Mouse (Mus musculus): ENCODE measurements at regions not wholly inside any gene's neighbourhood (a gene's known extent, or its start where the extent isn't known, plus 50 kb on each side); places are given as distances from the start of the nearest gene placed in this dataset.

DNA sequence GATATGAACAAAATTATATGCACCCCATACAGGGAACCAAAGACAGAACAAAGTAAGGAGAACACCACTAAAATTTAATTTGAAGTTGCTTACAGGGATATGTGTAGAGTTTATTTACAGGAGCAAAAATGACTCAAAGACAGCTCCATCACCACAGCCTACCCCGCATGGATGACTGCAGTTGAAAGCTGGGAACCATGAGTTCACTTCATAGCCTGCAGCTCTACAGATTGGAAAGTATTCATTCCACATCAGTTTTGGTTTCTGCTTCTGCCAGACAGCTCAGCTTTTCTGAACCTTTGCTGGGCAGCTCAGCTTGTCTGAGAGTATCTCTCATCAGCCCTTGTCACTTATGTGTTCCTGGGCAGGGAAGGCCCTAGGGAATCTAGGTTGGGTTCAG is 160.6 kb upstream of the Sema3d start:
- no peak for DNase-seq (ENCODE audit: low spot score in 2 of 2)

DNA sequence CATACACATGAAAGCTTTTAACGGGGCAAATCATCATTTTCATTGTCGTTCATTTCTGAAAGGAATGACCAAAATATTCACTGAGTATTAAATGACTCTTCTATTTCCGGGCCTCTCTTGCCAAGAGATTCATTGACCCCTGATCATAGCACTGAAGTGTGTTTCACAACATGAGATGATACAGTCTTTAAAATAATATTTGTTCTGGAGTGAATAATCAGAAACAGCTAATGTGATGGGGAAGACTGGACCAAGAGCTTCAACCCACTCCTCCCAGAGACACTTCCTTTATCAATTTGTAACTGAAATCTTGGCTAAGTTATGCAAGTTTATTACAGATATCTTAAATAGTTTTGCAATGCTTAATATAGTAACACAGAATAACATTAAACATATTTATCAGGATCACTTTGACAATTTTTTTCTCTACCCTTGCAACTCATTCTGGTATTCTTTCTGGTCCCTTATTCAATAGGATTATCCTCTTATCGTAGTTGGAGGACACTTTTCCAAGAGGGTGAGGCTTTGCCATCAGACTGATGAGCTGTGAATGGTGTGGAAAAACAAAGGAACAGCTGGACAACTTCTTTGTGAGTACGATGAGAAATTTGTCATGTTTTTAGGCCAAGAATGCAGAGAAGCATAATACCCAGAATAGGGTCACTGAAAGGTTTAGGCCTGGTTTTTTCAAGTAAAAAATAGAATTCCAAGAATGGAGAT is 149.6 kb upstream of the Sema3d start:
- DNase-seq (ENCODE audit: low spot score in 2 of 2): no peak

DNA sequence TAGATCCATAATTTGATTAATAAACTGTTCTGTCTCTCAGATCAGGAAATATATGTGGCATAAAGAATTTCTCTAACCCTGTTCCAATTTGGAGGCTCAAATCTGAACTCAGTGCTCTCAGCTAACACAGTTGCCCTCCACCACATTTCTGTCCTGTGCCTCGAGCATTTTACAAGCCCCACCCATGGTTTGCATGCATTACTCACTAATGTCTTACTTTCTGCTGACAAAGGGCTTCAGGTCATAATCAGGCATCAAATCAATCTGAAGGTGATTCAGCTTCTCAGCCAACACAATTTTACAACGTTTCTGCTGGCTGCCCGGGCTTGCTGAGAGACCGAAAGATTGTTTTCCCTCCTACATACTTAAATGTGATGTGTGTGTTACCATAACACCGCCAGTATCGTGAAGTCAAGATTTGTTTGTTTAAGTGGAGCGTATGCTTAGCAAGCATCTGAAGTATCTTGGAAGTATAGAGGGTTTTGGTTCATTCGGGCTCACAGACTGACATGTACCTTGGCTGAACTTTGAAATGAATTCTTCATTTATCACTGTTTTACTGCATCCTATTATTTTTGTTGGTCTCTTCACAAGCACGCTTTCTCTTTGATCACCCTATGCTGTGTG is 139.9 kb upstream of the Sema3d start:
- no peak for DNase-seq (ENCODE audit: low spot score in 2 of 2)

DNA sequence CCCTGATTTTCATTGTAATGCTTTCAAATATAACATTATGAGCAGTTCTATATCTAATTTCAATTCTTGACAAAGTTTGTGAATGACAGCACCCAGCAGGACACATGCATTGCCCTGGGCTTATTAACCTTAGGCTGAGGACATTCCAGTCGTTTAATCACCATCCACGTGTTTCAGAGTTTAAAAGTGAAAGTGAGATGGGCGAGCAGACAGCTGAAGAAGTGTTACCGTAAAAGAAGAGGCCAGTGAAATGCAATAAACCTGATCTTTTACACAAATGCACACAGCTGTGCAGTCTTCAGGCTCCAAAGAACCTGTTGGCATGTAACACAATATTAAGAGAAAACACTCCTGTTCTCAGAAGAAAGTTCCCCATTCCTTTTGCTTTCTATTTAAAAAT is 89.5 kb upstream of the Sema3d start:
- no peak for DNase-seq (ENCODE audit: low spot score in 2 of 2)

DNA sequence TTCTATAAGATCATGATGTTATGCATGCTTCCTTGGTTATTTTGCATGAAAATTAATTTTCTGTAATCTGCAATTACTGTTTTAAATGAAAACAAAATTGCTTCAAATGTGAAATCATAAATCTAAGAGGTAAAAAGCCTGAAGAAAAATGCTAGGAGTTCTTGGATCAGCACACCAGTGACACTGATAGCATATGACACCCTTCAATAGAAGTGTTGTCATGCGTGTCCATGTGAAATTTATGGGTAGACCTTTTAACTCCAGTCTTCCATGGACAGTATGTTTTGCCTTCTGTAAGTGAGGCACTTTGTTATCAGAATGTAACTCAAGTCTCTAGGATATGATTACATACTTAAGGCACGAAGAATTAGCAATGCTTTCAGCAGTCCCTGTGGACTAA is 85.9 kb upstream of the Sema3d start:
- DNase-seq (ENCODE audit: low spot score in 2 of 2): no peak

DNA sequence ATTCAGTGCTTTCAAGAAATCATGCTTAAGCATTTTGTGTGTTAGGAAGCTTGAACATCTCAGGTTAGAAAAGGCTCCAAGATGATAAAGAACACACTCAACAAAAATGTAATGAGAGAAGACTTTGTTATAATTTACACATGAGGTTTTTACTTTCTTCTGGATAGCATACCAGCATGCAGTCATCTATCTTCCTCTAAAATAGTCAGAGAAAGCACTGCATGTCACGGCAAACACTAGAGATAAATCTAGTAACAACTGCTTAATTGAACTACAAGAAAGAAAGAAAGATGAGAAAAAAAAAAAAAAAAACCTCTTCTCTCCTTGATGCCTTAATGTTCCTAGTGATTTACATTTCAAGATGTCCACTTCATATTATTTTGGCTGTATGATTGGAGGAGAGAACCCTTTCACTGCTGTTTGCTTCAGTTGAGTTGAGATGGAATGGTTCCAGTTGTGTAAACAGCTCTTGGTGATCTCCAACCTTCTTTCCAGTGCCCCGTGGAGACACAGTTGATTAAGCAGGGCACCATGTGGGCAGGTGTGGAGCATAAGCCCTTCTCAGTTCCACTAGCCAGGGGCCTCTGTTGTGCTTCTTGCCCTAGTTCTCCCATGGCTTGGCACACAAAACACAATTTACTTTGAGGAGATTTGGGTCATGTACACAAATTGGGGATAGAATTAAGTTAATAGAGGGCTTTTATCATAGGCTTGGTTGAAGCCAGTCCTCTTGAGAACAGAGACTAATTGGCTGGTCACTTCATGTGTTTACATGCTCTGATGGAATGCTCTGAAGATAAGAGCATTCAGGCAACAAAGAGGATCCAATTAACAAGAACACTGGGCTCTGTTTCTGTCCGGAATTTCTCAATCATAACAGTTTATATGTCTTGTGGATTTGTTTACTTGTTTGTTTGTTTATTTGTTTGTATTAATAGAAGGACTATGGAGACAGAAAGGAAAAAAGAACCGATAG is 81.1 kb upstream of the Sema3d start:
- DNase-seq (ENCODE audit: low spot score in 2 of 2): no peak

DNA sequence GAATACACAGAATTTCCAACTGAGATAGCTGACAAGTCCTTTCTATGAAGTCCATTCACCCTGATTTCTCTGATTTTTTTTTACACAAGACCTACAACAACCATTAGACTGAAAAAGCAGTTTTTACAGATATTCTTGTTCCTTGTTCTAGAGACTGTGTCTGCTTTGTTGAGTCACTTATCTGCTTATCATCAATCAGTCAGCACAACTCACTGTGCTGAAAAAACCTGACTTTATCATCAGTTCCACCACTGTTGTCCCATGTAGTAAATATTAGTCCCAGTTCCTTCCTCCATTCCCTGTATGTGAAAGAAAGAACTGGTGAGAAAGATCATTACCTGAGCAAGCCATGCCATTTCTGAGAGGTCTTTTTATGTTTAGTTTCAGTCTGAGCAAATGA is 73.8 kb upstream of the Sema3d start:
- DNase-seq (ENCODE audit: low spot score in 2 of 2): no peak

DNA sequence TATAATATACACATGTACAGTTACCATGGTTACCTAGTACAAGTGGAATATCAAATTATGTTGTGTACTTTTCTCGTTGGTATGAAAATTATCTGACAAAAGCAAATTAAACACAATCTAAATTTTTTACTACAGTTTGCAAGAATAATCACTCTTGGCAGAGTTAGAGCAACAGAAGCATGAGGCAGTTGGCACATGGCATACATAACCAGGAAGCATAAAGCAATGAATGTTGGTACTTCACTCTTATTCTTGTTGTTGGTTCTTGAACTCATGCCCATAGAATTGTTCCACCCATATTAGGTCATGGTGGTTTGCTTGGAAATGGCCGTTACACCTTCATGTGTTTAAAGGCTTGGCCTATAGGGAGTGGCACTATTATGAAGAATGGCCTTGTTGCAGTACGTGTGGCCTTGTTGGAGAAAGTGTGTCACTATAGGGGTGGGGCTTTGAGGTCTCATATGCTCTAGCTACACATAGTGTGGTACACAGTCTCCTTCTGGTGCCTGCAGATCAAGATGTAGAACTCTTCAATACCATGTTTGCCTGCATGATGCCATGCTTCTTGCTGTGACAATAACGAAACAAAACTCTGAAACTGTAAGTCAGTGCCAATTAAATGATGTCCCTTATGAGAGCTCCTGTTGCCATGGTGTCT is 50.4 kb upstream of the Sema3d start:
- DNase-seq (ENCODE audit: low spot score in 2 of 2): no peak
